Mouse (Mus musculus) limb, embryonic 11.5 days (tissue): Measurements from ENCODE around the gene Dop1b. TPM values are rescaled to one million over a fixed set of nuclear protein-coding genes. Genes with fewer than 3 reads are reported as not detected.
A peak's percentile ranks its signal among the peaks of the same experiment; 100 is the strongest.

Source experiments
- ATAC-seq: fragments of 200-750 bp; cut with Nextera tagmentation; 2 replicates; pipeline ENCODE4 v1.8.0; 2017; ENCODE audit warnings: low read depth; ENCODE audit not compliant: insufficient number of reproducible peaks, low FRiP score, low TSS enrichment
- DNase-seq: peaks from one replicate; pipeline ENCODE4 v3.0.0-alpha.2; 2015; ENCODE audit warnings: low spot score
- H3K27ac ChIP-seq: fragments of 300-500 bp; sonication (generic); replicated peaks from 2 replicates; pipeline ENCODE4 v1.5.1; 2014; ENCODE audit warnings: low read depth, mild to moderate bottlenecking, low read length
- H3K27me3 ChIP-seq: fragments of 300-500 bp; sonication (generic); 2 replicates; pipeline ENCODE4 v1.6.1; 2014; ENCODE audit warnings: mild to moderate bottlenecking, low read length, mixed read lengths; ENCODE audit not compliant: control insufficient read depth, insufficient read depth
- H3K36me3 ChIP-seq: fragments of 300-500 bp; sonication (generic); 2 replicates; pipeline ENCODE4 v1.6.1; 2014; ENCODE audit warnings: mild to moderate bottlenecking, low read length, moderate library complexity, mixed read lengths; ENCODE audit not compliant: control insufficient read depth, insufficient read depth
- H3K4me1 ChIP-seq: fragments of 300-500 bp; sonication (generic); 2 replicates; pipeline ENCODE4 v1.6.1; 2014; ENCODE audit warnings: low read length, mixed read lengths; ENCODE audit not compliant: control insufficient read depth, insufficient read depth
- H3K4me2 ChIP-seq: fragments of 300-500 bp; sonication (generic); 2 replicates; pipeline ENCODE4 v1.6.1; 2014; ENCODE audit warnings: low read depth, mild to moderate bottlenecking, moderate library complexity; ENCODE audit not compliant: severe bottlenecking
- H3K4me3 ChIP-seq: fragments of 300-500 bp; sonication (generic); 2 replicates; pipeline ENCODE4 v1.5.1; 2014; ENCODE audit warnings: low read depth, low read length
- H3K9ac ChIP-seq: fragments of 300-500 bp; sonication (generic); 2 replicates; pipeline ENCODE4 v1.6.1; 2014; ENCODE audit warnings: mild to moderate bottlenecking, low read length
- H3K9me3 ChIP-seq: fragments of 300-500 bp; sonication (generic); 2 replicates; pipeline ENCODE4 v1.6.1; 2016; ENCODE audit warnings: low read length; ENCODE audit not compliant: control insufficient read depth
- WGBS: fragments of 180-500 bp; shearing (Covaris S2); extraction: QIAGEN DNeasy Blood & Tissue Kit; methylation state at CpG from one replicate; pipeline ENCODE4 v1.1.7; 2014; 5-methylcytosine and 5-hydroxymethylcytosine counted together
- polyA plus RNA-seq: library from polyadenylated mRNA; unstranded; fragments of >200 nt; fragmentation: Nextera tagmentation; extraction: Ambion mirVana; gene quantifications from 2 replicates; pipeline ENCODE4 v1.2.1, GENCODE M21; 2014

The Dop1b gene
- polyA plus RNA-seq, 1 experiment from 2014 or later = 7.2 TPM

GRCm38 (mm10) chr16:93797021-93797840, 85.5 kb downstream of the Dop1b start:
- Histone ChIP-seq H3K4me1 (0 out of 2 replicates have a peak, but pooled peaks cover 14% of the 10 kb centered on the region), H3K4me2 (no peak overlapping the region), H3K27me3 (no peaks in the 10 kb centered on the region), H3K9me3 (no peaks in the 10 kb centered on the region), H3K4me3 (no peak overlapping the region), H3K36me3 (no peaks in the 10 kb centered on the region), H3K27ac (no peak overlapping the region), H3K9ac (no peak overlapping the region)
- 83% methylated on average over 12 of the region's 12 CpGs for WGBS
- DNase-seq (no peak), ATAC-seq (no peak)

- 72% methylated on average over 11 of the region's 11 CpGs for WGBS
- no peaks in the 10 kb centered on the region for H3K9me3 ChIP-seq
- no peaks in the 10 kb centered on the region for H3K27me3 ChIP-seq
- no peak for DNase-seq
- H3K4me3 ChIP-seq = no peak overlapping the region
- H3K36me3 ChIP-seq = no peaks in the 10 kb centered on the region
- no peak for ATAC-seq
- H3K9ac ChIP-seq = no peak overlapping the region
- H3K27ac ChIP-seq = no peak overlapping the region
- 0 out of 2 replicates have a peak, but pooled peaks cover 14% of the 10 kb centered on the region for H3K4me1 ChIP-seq
- no peak overlapping the region for H3K4me2 ChIP-seq
Measured at GRCm38 (mm10) chr16:93797841-93798492, 86.3 kb downstream of the Dop1b start.

- Histone ChIP-seq H3K9me3 (no peaks in the 10 kb centered on the region), H3K4me1 (0 out of 2 replicates have a peak, but pooled peaks cover 14% of the 10 kb centered on the region), H3K4me2 (no peak overlapping the region), H3K36me3 (no peaks in the 10 kb centered on the region), H3K27ac (no peak overlapping the region), H3K9ac (no peak overlapping the region), H3K27me3 (no peaks in the 10 kb centered on the region), H3K4me3 (no peak overlapping the region)
- DNase-seq (no peak), ATAC-seq (no peak)
- WGBS = 69% methylated on average over 5 of the region's 5 CpGs
Measured at GRCm38 (mm10) chr16:93798623-93799022, 86.9 kb downstream of the Dop1b start.

GRCm38 (mm10) chr16:93799071-93799470, 87.4 kb downstream of the Dop1b start:
- Histone ChIP-seq H3K4me2 (no peak overlapping the region), H3K9ac (no peak overlapping the region), H3K27ac (no peak overlapping the region), H3K4me3 (no peak overlapping the region), H3K9me3 (no peaks in the 10 kb centered on the region), H3K27me3 (no peaks in the 10 kb centered on the region), H3K36me3 (no peaks in the 10 kb centered on the region), H3K4me1 (0 out of 2 replicates have a peak, but pooled peaks cover 14% of the 10 kb centered on the region)
- 87% methylated on average over 3 of the region's 3 CpGs for WGBS
- ATAC-seq (no peak), DNase-seq (no peak)

GRCm38 (mm10) chr16:93799936-93800335, 88.2 kb downstream of the Dop1b start:
- Histone ChIP-seq H3K27me3 (no peaks in the 10 kb centered on the region), H3K4me2 (no peak overlapping the region), H3K36me3 (no peaks in the 10 kb centered on the region), H3K9me3 (no peaks in the 10 kb centered on the region), H3K4me1 (0 out of 2 replicates have a peak, but pooled peaks cover 14% of the 10 kb centered on the region), H3K27ac (no peak overlapping the region), H3K9ac (no peak overlapping the region), H3K4me3 (no peak overlapping the region)
- DNase-seq (no peak), ATAC-seq (no peak)
- 95% methylated on average over 16 of the region's 16 CpGs for WGBS

- no peak for ATAC-seq
- H3K4me2 ChIP-seq = no peak overlapping the region
- no peak for DNase-seq
- no peak overlapping the region for H3K4me3 ChIP-seq
- H3K9ac ChIP-seq = no peak overlapping the region
- H3K36me3 ChIP-seq = no peaks in the 10 kb centered on the region
- H3K27ac ChIP-seq = no peak overlapping the region
- H3K27me3 ChIP-seq = no peaks in the 10 kb centered on the region
- no peaks in the 10 kb centered on the region; the same call in 1 of the 2 replicates for H3K9me3 ChIP-seq
- peaks cover 25% of the 10 kb centered on the region for H3K4me1 ChIP-seq
- WGBS = 93% methylated on average over 6 of the region's 6 CpGs
Measured at GRCm38 (mm10) chr16:93807167-93807566, 95.5 kb downstream of the Dop1b start.

DNA sequence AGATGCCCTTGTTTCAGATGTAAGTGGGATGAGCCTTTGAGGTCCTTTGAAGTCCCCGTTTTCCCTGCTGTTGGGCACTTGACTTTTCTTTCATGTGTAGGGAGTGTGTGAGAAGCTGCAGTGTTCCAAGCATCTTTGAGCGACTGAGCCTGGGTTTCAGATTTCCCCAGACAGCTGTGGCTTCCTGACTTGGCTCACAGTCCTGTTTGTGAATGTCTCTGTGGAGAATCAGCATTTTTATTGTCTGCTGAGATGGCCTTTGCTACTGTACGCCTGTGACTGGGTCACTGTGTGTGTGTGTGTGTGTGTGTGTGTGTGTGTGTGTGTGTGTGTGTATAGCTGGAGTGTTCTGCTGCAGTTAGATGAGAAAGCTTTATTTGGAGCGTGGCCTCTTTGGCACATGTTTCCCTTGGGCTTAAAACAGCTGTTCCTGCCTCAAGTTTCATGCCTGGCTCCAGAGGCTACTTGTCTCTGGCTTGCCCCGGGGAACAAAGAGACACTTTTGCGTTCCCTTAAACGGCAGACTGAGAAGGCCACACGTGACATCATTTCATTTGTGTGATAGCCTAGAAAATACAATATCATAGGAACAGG, 96.4 kb downstream of the Dop1b start:
- Histone ChIP-seq H3K9ac (no peak overlapping the region), H3K4me3 (no peak overlapping the region), H3K9me3 (no peaks in the 10 kb centered on the region; the same call in 1 of the 2 replicates), H3K27ac (peak overlapping the region; percentile 73), H3K4me2 (no peak overlapping the region), H3K27me3 (no peaks in the 10 kb centered on the region), H3K36me3 (no peaks in the 10 kb centered on the region), H3K4me1 (peaks cover 25% of the 10 kb centered on the region)
- WGBS = 16% methylated on average over 8 of the region's 8 CpGs
- peak; percentile 49 for DNase-seq
- ATAC-seq = peak; percentile 31; the same call in 1 of the 2 replicates
